Mouse (Mus musculus) hindbrain, embryonic 10.5 days (tissue): Measurements from ENCODE around the gene Tedc2. TPM values are rescaled to one million over a fixed set of nuclear protein-coding genes. Genes with fewer than 3 reads are reported as not detected.

Experiments
- DNase-seq: peaks from one replicate; pipeline ENCODE4 v3.0.0-alpha.2; 2017; ENCODE audit warnings: low spot score
- H3K27ac ChIP-seq: fragments of 300-500 bp; sonication (generic); 2 replicates; pipeline ENCODE4 v1.5.1; 2016; ENCODE audit warnings: mild to moderate bottlenecking, moderate library complexity
- H3K27me3 ChIP-seq: fragments of 300-500 bp; sonication (generic); 2 replicates; pipeline ENCODE4 v1.6.1; 2016; ENCODE audit warnings: mild to moderate bottlenecking; ENCODE audit not compliant: poor library complexity, insufficient read depth, severe bottlenecking
- H3K36me3 ChIP-seq: fragments of 300-500 bp; sonication (generic); 2 replicates; pipeline ENCODE4 v1.6.1; 2016; ENCODE audit warnings: mild to moderate bottlenecking, moderate library complexity
- H3K4me1 ChIP-seq: fragments of 300-500 bp; sonication (generic); replicated peaks from 2 replicates; pipeline ENCODE4 v1.6.1; 2016; ENCODE audit warnings: mild to moderate bottlenecking
- H3K4me3 ChIP-seq: fragments of 300-500 bp; sonication (generic); 2 replicates; pipeline ENCODE4 v1.5.1; 2016; ENCODE audit warnings: mild to moderate bottlenecking, moderate library complexity
- H3K9me3 ChIP-seq: fragments of 300-500 bp; sonication (generic); 2 replicates; pipeline ENCODE4 v1.6.1; 2016; ENCODE audit warnings: mild to moderate bottlenecking, moderate library complexity
- WGBS: fragments of 180-500 bp; shearing (Covaris S2); methylation state at CpG from one replicate; pipeline ENCODE4 v1.1.7; 2016; 5-methylcytosine and 5-hydroxymethylcytosine counted together
- polyA plus RNA-seq: library from polyadenylated mRNA; unstranded; fragments of >200 nt; fragmentation: Nextera tagmentation; extraction: Ambion mirVana; gene quantifications from 2 replicates; pipeline ENCODE4 v1.2.1, GENCODE M21; 2016

Gene Tedc2
- polyA plus RNA-seq, 1 experiment from 2014 or later = 19.3 TPM

DNA sequence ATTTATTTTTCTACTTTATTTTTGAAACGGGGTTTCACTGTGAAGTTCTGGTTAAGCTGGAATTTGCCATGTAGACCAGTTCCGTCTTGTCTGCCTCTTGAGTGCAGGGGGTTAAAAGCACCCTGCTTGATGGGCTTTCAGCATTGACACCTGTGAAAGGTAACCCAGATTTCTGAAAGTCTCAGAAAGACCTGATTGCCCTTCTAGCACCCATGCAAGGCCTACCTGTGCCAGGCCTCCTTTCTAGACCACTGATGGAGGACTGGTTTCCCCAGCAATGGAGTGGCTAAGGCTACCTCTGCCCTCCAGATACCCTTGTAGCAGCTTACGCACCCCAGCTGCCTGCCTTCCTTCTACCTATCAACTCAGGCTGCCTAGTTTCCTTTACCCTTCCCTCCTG is 50.5 kb downstream of the Tedc2 start:
- WGBS = 65% methylated on average over 3 of the region's 3 CpGs
- peaks cover 23% of the 10 kb centered on the region for H3K4me1 ChIP-seq
- H3K4me3 ChIP-seq = peak overlapping the region; percentile 96
- DNase-seq = no peak
- H3K9me3 ChIP-seq = no peaks in the 10 kb centered on the region
- no peaks in the 10 kb centered on the region for H3K27me3 ChIP-seq
- H3K27ac ChIP-seq = peak overlapping the region; percentile 100
- H3K36me3 ChIP-seq = peaks cover 24% of the 10 kb centered on the region

DNA sequence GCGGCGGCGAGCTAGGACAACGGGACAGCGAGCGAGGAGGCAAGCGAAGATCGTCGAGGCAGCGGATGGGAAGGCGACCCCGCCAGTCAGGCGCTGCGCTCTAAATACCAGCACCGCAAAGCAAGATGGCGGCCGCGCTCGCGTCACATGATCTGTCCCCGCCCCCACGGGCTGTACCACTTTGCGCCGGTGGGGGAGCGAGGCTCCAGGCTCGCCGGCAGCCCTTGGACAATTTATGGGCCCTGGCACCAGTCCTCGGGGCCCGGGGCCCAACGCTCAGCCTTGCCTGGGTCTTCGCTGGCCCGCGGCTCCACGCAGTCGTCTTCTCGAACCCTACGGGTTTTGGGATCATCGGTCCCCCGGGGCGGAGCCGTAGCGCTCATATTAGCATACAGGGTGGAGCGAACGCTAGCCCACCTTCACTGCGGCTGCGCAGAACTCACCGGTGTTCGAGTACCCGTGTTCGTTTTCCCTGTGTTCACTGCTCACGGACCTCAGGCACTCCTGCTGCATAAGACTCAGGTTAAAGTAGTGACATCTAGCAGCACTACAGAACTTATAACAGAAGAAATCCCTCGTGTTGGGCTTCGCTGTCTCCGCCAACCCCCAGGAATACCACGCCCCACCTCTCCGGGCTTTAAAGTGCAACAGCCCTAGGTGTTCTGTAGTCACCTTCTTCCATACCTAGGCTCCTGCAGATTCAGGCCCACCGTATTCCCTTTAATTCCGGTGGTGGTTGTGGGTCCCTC is 51.2 kb downstream of the Tedc2 start, which contains the start of gene Atp6v0c:
Atp6v0c (minus strand) TSS at position 386 of the 749 bp plus-strand sequence.
- H3K9me3 ChIP-seq = no peaks in the 10 kb centered on the region
- peaks cover 31% of the 10 kb centered on the region for H3K36me3 ChIP-seq
- H3K27me3 ChIP-seq = no peaks in the 10 kb centered on the region
- 1% methylated on average over 58 of the region's 58 CpGs for WGBS
- peak within 1 kb of the TSS; percentile 96 for H3K4me3 ChIP-seq
- H3K27ac ChIP-seq = peak within 1 kb of the TSS; percentile 100
- peak; percentile 96 for DNase-seq
- peaks cover 27% of the 10 kb centered on the region for H3K4me1 ChIP-seq

DNA sequence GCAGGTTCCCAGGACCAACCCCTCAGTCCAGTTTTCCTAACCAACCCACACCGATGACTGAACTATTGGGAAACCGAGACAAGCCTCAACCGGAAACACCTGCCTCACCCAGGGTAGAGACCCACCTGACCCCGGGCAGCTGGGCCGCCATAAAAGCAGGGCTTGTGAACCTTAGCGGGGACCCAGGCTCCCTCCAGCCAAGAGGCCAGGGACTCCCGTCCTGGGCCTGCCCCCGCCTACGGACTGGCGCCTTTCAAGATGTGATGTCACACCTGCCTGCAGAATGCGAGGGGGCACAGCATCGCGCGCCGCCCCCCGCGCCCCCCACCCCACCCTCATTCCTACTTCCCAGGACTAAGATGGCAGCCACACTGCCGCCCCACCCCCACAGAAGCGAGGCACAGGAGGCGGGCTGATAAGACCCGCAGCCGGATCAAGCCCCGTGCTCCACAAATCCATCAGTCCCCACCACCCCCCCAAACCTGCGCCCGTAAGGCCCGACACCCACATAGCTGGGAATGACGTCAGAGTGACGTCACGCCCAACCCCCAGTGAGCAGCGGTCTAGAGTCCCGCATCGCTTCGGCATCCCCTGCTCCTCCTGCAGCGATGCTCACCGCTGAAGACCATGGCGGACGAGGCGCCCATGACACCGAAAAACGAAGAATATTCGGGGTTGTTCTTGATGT is 51.9 kb downstream of the Tedc2 start:
- DNase-seq = peak; percentile 74
- H3K4me1 ChIP-seq = peaks cover 27% of the 10 kb centered on the region
- WGBS = under 1% methylated on average over 41 of the region's 41 CpGs
- H3K4me3 ChIP-seq = peak overlapping the region; percentile 96
- peaks cover 33% of the 10 kb centered on the region for H3K36me3 ChIP-seq
- no peaks in the 10 kb centered on the region for H3K27me3 ChIP-seq
- no peaks in the 10 kb centered on the region for H3K9me3 ChIP-seq
- peak overlapping the region; percentile 100 for H3K27ac ChIP-seq

DNA sequence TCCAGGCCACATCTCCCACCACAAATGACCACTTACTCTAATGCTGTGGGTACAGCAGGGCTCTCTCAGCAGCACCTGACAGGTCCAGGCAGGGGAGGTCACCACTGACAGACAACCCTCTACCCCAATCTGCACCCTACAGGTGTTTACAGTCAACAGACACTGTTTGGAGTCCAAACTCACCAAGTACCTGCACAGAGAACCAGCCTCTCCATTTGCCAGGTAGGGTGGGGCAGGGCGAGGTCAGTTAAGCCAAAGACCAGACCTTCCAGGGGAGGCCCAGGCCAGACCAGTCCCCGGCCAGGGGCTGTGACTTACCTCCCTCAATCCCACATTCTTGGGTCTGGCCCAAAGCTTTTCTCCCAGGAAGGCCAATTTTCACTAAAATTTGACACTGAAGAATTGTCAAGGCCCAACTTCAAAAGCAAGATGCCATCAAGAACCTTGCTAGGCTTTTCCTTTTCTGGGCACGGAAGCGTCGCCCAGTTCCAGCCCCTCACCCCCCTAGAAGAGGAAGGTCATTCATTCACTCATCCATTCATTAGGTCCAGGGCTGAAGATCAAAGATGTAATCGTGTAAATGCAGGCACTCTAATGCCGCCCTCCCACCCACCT is 52.7 kb downstream of the Tedc2 start:
- Histone ChIP-seq H3K27ac (peak overlapping the region; percentile 100), H3K4me3 (peak overlapping the region; percentile 96), H3K4me1 (peaks cover 31% of the 10 kb centered on the region), H3K27me3 (no peaks in the 10 kb centered on the region), H3K36me3 (peaks cover 33% of the 10 kb centered on the region), H3K9me3 (no peaks in the 10 kb centered on the region)
- WGBS = 65% methylated on average over 7 of the region's 7 CpGs
- no peak for DNase-seq

DNA sequence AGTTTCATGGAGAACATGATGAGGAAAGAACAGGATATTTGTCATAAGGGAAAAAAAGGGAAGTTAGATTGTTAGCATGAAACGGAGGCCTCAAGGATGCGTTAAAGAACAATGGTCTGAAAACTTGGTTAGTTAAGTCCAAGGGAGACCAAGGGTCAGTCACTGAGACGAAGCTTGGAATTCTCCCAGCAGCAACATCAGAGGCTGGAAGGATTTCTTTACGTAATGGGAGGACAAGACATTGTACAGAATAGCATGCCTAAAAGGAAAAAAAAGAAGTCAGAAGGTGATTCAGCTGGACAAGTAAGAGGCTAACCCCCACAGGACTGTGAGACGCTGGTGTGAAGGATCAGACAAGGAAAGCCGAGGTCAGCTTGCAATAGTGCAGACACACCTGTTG is 53.5 kb downstream of the Tedc2 start:
- no peak for DNase-seq
- Histone ChIP-seq H3K27ac (no peak overlapping the region), H3K4me1 (peaks cover 39% of the 10 kb centered on the region), H3K27me3 (no peaks in the 10 kb centered on the region), H3K4me3 (peak overlapping the region; percentile 96; the same call in 1 of the 2 replicates), H3K9me3 (no peaks in the 10 kb centered on the region), H3K36me3 (peaks cover 33% of the 10 kb centered on the region)
- WGBS = 92% methylated on average over 6 of the region's 6 CpGs

Other genes starting within 250 kb of the Tedc2 start
- not detected in 2 replicates for gene Prss30, start 240.3 kb downstream of the Tedc2 start, polyA plus RNA-seq
- 0.72 and 0.83 TPM in 2 replicates for gene Prss22, start 222.8 kb downstream of the Tedc2 start, polyA plus RNA-seq
- gene Prss27, start 182.7 kb downstream of the Tedc2 start, polyA plus RNA-seq = 0.24 TPM in 1 of 2 replicates, not detected in the other
- 90.8 and 93.0 TPM in 2 replicates for gene Kctd5, start 147.4 kb downstream of the Tedc2 start, polyA plus RNA-seq
- gene Pdpk1, start 69.9 kb downstream of the Tedc2 start, polyA plus RNA-seq = 30.4 and 32.9 TPM in 2 replicates
- 42.9 and 50.0 TPM in 2 replicates for gene Amdhd2, start 57.1 kb downstream of the Tedc2 start, polyA plus RNA-seq
- 488 and 579 TPM in 2 replicates for gene Atp6v0c, start 51.1 kb downstream of the Tedc2 start, polyA plus RNA-seq
- 6.0 and 6.4 TPM in 2 replicates for gene Tbc1d24, start 15.3 kb downstream of the Tedc2 start, polyA plus RNA-seq
- gene Ntn3, start 11.3 kb downstream of the Tedc2 start, polyA plus RNA-seq = 4.8 and 7.3 TPM in 2 replicates
- gene Ccnf, start 30.6 kb upstream of the Tedc2 start, polyA plus RNA-seq = 97.9 and 115 TPM in 2 replicates
- not detected in 2 replicates for gene Abca17, start 130.2 kb upstream of the Tedc2 start, polyA plus RNA-seq
- gene Abca3, start 131.1 kb upstream of the Tedc2 start, polyA plus RNA-seq = 10.2 and 13.7 TPM in 2 replicates
- 423 and 452 TPM in 2 replicates for gene Rnps1, start 193.7 kb upstream of the Tedc2 start, polyA plus RNA-seq
- gene Eci1, start 205.8 kb upstream of the Tedc2 start, polyA plus RNA-seq = 74.9 and 77.3 TPM in 2 replicates
- gene Dnase1l2, start 222.3 kb upstream of the Tedc2 start, polyA plus RNA-seq = 3.0 and 4.3 TPM in 2 replicates
- gene E4f1, start 249.5 kb upstream of the Tedc2 start, polyA plus RNA-seq = 37.8 and 40.1 TPM in 2 replicates
- 80.9 and 81.8 TPM in 2 replicates for gene Pgp, start 249.5 kb upstream of the Tedc2 start, polyA plus RNA-seq